Mouse (Mus musculus): Measurements from ENCODE around the gene 1700003F12Rik. TPM values are rescaled to one million over a fixed set of nuclear protein-coding genes. Genes with fewer than 3 reads are reported as not detected.

1700003F12Rik gene
- polyA plus RNA-seq (2015; fragmentation: Nextera tagmentation; extraction: Ambion mirVana): 0.67 and 0.71 TPM in 2 replicates

- H3K9me3 ChIP-seq (replicated peaks; ENCODE audit: control insufficient read depth, low read length): no peaks in the 10 kb centered on the region
- 93% methylated on average over 10 of the region's 10 CpGs for WGBS
- H3K36me3 ChIP-seq (ENCODE audit: control insufficient read depth, insufficient read depth): no peaks in the 10 kb centered on the region
- H3K4me1 ChIP-seq (ENCODE audit: control insufficient read depth, insufficient read depth, low read length): peaks cover 14% of the 10 kb centered on the region
- H3K9ac ChIP-seq (ENCODE audit: low read length): no peak within 1 kb of the TSS
- no peak within 1 kb of the TSS for H3K27ac ChIP-seq (ENCODE audit: low read length)
- peaks cover 14% of the 10 kb centered on the region for H3K27me3 ChIP-seq (ENCODE audit: control insufficient read depth, insufficient read depth, low read length)
- no peak within 1 kb of the TSS for H3K4me2 ChIP-seq (ENCODE audit: low read depth, low read length)
- H3K4me3 ChIP-seq (ENCODE audit: low read length): no peak within 1 kb of the TSS
- no peak for ATAC-seq (replicated peaks; ENCODE audit: extremely low read depth, insufficient read depth, low FRiP score)
These were observed at the start of gene 1700003F12Rik for GRCm38 (mm10) chr2:154546711-154547110. 1700003F12Rik (plus strand) TSS chr2:154547085.

GRCm38 (mm10) chr2:154498571-154498970, 48.3 kb upstream of the 1700003F12Rik start:
- no peak for ATAC-seq (replicated peaks; ENCODE audit: extremely low read depth, insufficient read depth, low FRiP score)
- Histone ChIP-seq H3K36me3 (ENCODE audit: control insufficient read depth, insufficient read depth) (0 out of 2 replicates have a peak, but pooled peaks cover 6% of the 10 kb centered on the region), H3K4me3 (ENCODE audit: low read length) (no peak overlapping the region), H3K9ac (ENCODE audit: low read length) (no peak overlapping the region), H3K4me2 (ENCODE audit: low read depth, low read length) (no peak overlapping the region; the same call in 1 of the 2 replicates), H3K27ac (ENCODE audit: low read length) (peak overlapping the region; percentile 21; the same call in 1 of the 2 replicates), H3K9me3 (replicated peaks; ENCODE audit: control insufficient read depth, low read length) (no peaks in the 10 kb centered on the region; the same call in 1 of the 2 replicates), H3K27me3 (ENCODE audit: control insufficient read depth, insufficient read depth, low read length) (no peaks in the 10 kb centered on the region), H3K4me1 (ENCODE audit: control insufficient read depth, insufficient read depth, low read length) (peaks cover 9% of the 10 kb centered on the region)
- 27% methylated on average over 5 of the region's 5 CpGs for WGBS

GRCm38 (mm10) chr2:154499717-154500247, 47.1 kb upstream of the 1700003F12Rik start:
- no peak for ATAC-seq (replicated peaks; ENCODE audit: extremely low read depth, insufficient read depth, low FRiP score)
- Histone ChIP-seq H3K27me3 (ENCODE audit: control insufficient read depth, insufficient read depth, low read length) (no peaks in the 10 kb centered on the region), H3K9me3 (replicated peaks; ENCODE audit: control insufficient read depth, low read length) (no peaks in the 10 kb centered on the region; the same call in 1 of the 2 replicates), H3K4me2 (ENCODE audit: low read depth, low read length) (no peak overlapping the region), H3K4me1 (ENCODE audit: control insufficient read depth, insufficient read depth, low read length) (peaks cover 9% of the 10 kb centered on the region), H3K9ac (ENCODE audit: low read length) (no peak overlapping the region), H3K4me3 (ENCODE audit: low read length) (no peak overlapping the region), H3K27ac (ENCODE audit: low read length) (no peak overlapping the region), H3K36me3 (ENCODE audit: control insufficient read depth, insufficient read depth) (peaks cover 11% of the 10 kb centered on the region)
- WGBS: 90% methylated on average over 2 of the region's 2 CpGs

- Histone ChIP-seq H3K9ac (ENCODE audit: low read length) (no peak overlapping the region), H3K27ac (ENCODE audit: low read length) (no peak overlapping the region), H3K36me3 (ENCODE audit: control insufficient read depth, insufficient read depth) (peaks cover 15% of the 10 kb centered on the region), H3K9me3 (replicated peaks; ENCODE audit: control insufficient read depth, low read length) (no peaks in the 10 kb centered on the region; the same call in 1 of the 2 replicates), H3K4me2 (ENCODE audit: low read depth, low read length) (no peak overlapping the region), H3K4me3 (ENCODE audit: low read length) (no peak overlapping the region), H3K4me1 (ENCODE audit: control insufficient read depth, insufficient read depth, low read length) (peaks cover 9% of the 10 kb centered on the region), H3K27me3 (ENCODE audit: control insufficient read depth, insufficient read depth, low read length) (no peaks in the 10 kb centered on the region)
- no peak for ATAC-seq (replicated peaks; ENCODE audit: extremely low read depth, insufficient read depth, low FRiP score)
- 81% methylated on average over 3 of the region's 3 CpGs for WGBS
These were observed 46.1 kb upstream of the 1700003F12Rik start for GRCm38 (mm10) chr2:154500758-154501157.

- Histone ChIP-seq H3K27me3 (ENCODE audit: control insufficient read depth, insufficient read depth, low read length) (no peaks in the 10 kb centered on the region), H3K27ac (ENCODE audit: low read length) (peak overlapping the region; percentile 31; the same call in 1 of the 2 replicates), H3K4me2 (ENCODE audit: low read depth, low read length) (no peak overlapping the region), H3K9ac (ENCODE audit: low read length) (no peak overlapping the region), H3K9me3 (replicated peaks; ENCODE audit: control insufficient read depth, low read length) (no peaks in the 10 kb centered on the region), H3K4me3 (ENCODE audit: low read length) (no peak overlapping the region), H3K4me1 (ENCODE audit: control insufficient read depth, insufficient read depth, low read length) (peaks cover 2% of the 10 kb centered on the region; the same call in 1 of the 2 replicates), H3K36me3 (ENCODE audit: control insufficient read depth, insufficient read depth) (peaks cover 22% of the 10 kb centered on the region)
- no peak for ATAC-seq (replicated peaks; ENCODE audit: extremely low read depth, insufficient read depth, low FRiP score)
- WGBS: 84% methylated on average over 2 of the region's 2 CpGs
These were observed 39.8 kb upstream of the 1700003F12Rik start for GRCm38 (mm10) chr2:154507076-154507475.

- H3K36me3 ChIP-seq (ENCODE audit: control insufficient read depth, insufficient read depth): peaks cover 27% of the 10 kb centered on the region
- no peak overlapping the region for H3K9ac ChIP-seq (ENCODE audit: low read length)
- no peak overlapping the region for H3K4me2 ChIP-seq (ENCODE audit: low read depth, low read length)
- 49% methylated on average over 9 of the region's 9 CpGs for WGBS
- H3K27me3 ChIP-seq (ENCODE audit: control insufficient read depth, insufficient read depth, low read length): no peaks in the 10 kb centered on the region
- H3K27ac ChIP-seq (ENCODE audit: low read length): peak overlapping the region; percentile 31; the same call in 1 of the 2 replicates
- H3K9me3 ChIP-seq (replicated peaks; ENCODE audit: control insufficient read depth, low read length): no peaks in the 10 kb centered on the region
- H3K4me3 ChIP-seq (ENCODE audit: low read length): no peak overlapping the region
- no peak for ATAC-seq (replicated peaks; ENCODE audit: extremely low read depth, insufficient read depth, low FRiP score)
- peaks cover 2% of the 10 kb centered on the region; the same call in 1 of the 2 replicates for H3K4me1 ChIP-seq (ENCODE audit: control insufficient read depth, insufficient read depth, low read length)
These were observed 39.2 kb upstream of the 1700003F12Rik start for GRCm38 (mm10) chr2:154507566-154508283.

GRCm38 (mm10) chr2:154508450-154508849, 38.4 kb upstream of the 1700003F12Rik start:
- H3K36me3 ChIP-seq (ENCODE audit: control insufficient read depth, insufficient read depth): peaks cover 32% of the 10 kb centered on the region
- 85% methylated on average over 4 of the region's 4 CpGs for WGBS
- H3K27me3 ChIP-seq (ENCODE audit: control insufficient read depth, insufficient read depth, low read length): no peaks in the 10 kb centered on the region

GRCm38 (mm10) chr2:154510141-154510540, 36.7 kb upstream of the 1700003F12Rik start:
- Histone ChIP-seq H3K4me1 (ENCODE audit: control insufficient read depth, insufficient read depth, low read length) (peaks cover 2% of the 10 kb centered on the region; the same call in 1 of the 2 replicates), H3K27me3 (ENCODE audit: control insufficient read depth, insufficient read depth, low read length) (no peaks in the 10 kb centered on the region), H3K4me2 (ENCODE audit: low read depth, low read length) (no peak overlapping the region), H3K9ac (ENCODE audit: low read length) (no peak overlapping the region), H3K4me3 (ENCODE audit: low read length) (no peak overlapping the region), H3K9me3 (replicated peaks; ENCODE audit: control insufficient read depth, low read length) (no peaks in the 10 kb centered on the region), H3K27ac (ENCODE audit: low read length) (no peak overlapping the region), H3K36me3 (ENCODE audit: control insufficient read depth, insufficient read depth) (peaks cover 23% of the 10 kb centered on the region)
- whole genome bisulfite sequencing: 85% methylated on average over 3 of the region's 3 CpGs
- ATAC-seq (replicated peaks; ENCODE audit: extremely low read depth, insufficient read depth, low FRiP score): no peak

More at GRCm38 (mm10) chr2:154508450-154508849, 38.4 kb upstream of the 1700003F12Rik start:
- Histone ChIP-seq H3K4me1 (ENCODE audit: control insufficient read depth, insufficient read depth, low read length) (peaks cover 2% of the 10 kb centered on the region; the same call in 1 of the 2 replicates), H3K9ac (ENCODE audit: low read length) (no peak overlapping the region), H3K27ac (ENCODE audit: low read length) (no peak overlapping the region), H3K4me2 (ENCODE audit: low read depth, low read length) (no peak overlapping the region), H3K4me3 (ENCODE audit: low read length) (no peak overlapping the region), H3K9me3 (replicated peaks; ENCODE audit: control insufficient read depth, low read length) (no peaks in the 10 kb centered on the region)
- no peak for ATAC-seq (replicated peaks; ENCODE audit: extremely low read depth, insufficient read depth, low FRiP score)

GRCm38 (mm10) chr2:154516944-154517343, 29.9 kb upstream of the 1700003F12Rik start:
- H3K9me3 ChIP-seq (replicated peaks; ENCODE audit: control insufficient read depth, low read length): no peaks in the 10 kb centered on the region
- no peaks in the 10 kb centered on the region for H3K27me3 ChIP-seq (ENCODE audit: control insufficient read depth, insufficient read depth, low read length)
- no peak for ATAC-seq (replicated peaks; ENCODE audit: extremely low read depth, insufficient read depth, low FRiP score)
- H3K36me3 ChIP-seq (ENCODE audit: control insufficient read depth, insufficient read depth): peaks cover 25% of the 10 kb centered on the region
- no peak overlapping the region for H3K9ac ChIP-seq (ENCODE audit: low read length)
- H3K27ac ChIP-seq (ENCODE audit: low read length): no peak overlapping the region
- WGBS: 79% methylated on average over 3 of the region's 3 CpGs
- H3K4me3 ChIP-seq (ENCODE audit: low read length): no peak overlapping the region
- no peak overlapping the region for H3K4me2 ChIP-seq (ENCODE audit: low read depth, low read length)
- H3K4me1 ChIP-seq (ENCODE audit: control insufficient read depth, insufficient read depth, low read length): no peaks in the 10 kb centered on the region; the same call in 1 of the 2 replicates

Measured in heart, embryonic 16.5 days (tissue).